Mouse (Mus musculus) T-helper 2 cell (primary cell): ENCODE data around the gene 4930583I09Rik.

Experiments
- in situ Hi-C: fragments of 300-600 bp; cut with MboI, MseI; formaldehyde crosslinking; loops from one replicate; pipeline ENCODE4 v1.15.1; 2025; ENCODE audit warnings: high pct_unique_total_duplicates

Gene 4930583I09Rik

DNA sequence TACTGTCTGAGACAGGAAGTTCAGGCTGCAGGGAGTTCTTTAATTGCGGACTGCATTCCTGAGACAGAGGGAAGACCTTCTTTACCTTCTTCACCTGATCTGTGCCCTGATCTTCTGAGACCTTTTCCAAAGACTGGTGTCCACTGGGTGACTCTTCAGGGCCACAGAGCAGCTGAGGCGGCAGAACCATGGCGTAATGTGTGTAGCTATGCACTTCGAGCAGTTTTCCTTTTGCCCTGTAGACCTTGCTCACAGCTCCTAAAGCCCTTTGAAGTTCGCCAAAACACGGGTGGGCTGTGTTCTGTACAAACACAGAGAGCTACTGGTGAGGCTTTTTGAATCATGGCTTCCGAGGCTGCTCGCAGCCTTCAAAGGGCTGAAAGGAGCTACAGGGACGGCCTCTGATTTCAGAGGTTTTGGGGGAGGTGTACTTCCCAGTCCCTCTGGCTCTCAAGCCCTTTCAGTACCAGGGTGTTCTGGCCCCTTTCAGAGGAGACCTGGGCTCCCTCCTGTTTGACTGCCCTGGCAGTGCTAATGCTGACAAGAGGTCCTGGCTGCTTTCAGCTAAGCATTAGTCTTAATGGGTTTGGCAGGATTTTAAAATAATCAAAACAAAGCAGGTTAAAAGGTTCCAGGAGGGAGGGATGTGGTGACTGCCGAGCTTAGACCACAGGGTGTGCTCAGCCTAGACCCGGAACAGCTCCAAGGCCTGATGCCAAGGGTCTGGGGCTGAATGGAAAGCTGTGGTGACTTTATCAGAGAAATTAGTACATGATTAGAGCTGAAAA, 33.5 kb downstream of the 4930583I09Rik start:
- in situ Hi-C loops: no loop called here

GRCm38 (mm10) chr17:64792623-64793022, 43.2 kb downstream of the 4930583I09Rik start:
- in situ Hi-C loops: no loop called here

DNA sequence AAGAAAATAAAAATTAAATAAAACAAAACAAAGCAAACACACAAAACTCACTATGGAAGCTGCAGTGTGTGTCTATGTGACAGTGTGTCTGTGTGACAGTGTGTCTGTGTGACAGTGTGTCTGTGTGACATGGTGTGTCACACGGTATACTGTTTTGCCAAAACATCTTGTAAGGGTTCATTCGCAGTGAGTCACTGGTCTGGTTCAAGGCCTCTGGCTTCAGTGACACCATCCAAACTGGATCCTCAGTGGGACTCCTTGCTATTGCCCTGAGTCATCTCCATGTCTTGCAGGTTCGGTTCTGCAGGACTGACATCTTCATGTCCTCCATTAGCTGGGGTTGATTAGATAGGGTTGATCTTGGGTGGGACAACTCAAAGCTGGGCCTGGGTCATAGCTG, 43.8 kb downstream of the 4930583I09Rik start:
- in situ Hi-C loops: no loop called here

- in situ Hi-C loops: no loop called here
Measured at GRCm38 (mm10) chr17:64789175-64789574, 46.7 kb downstream of the 4930583I09Rik start.

GRCm38 (mm10) chr17:64788301-64788700, 47.6 kb downstream of the 4930583I09Rik start:
- in situ Hi-C loops: no loop called here

DNA sequence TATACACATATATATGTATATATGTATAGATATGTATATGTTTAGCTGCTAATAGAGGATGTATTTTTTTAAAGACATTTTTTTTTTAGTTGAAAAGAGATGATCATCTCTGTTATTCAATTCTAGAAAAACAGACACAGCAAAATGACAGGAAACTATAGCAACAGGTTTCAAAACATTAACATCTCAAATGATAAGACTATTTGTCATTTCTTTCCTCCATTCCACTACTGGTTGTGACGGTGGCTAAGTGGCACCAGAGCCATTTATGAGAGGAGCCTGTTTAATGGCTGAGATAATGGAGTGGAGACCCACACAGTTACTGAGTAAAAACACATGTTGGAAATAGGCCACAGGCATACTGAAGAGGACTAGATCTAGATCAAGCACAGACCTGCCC, 49.9 kb downstream of the 4930583I09Rik start:
- in situ Hi-C loops: no loop called here
